Mouse (Mus musculus): ENCODE results near the gene Nkiras2.
"Not testable (repeated sequence)": the region's sequence is repeated elsewhere in the genome, so short reads cannot be mapped to it uniquely, and the experiment has no call there.

The Nkiras2 gene

GRCm38 (mm10) chr11:100628862-100629352, 9.9 kb downstream of the Nkiras2 start:
- DNase-seq (ENCODE audit: inconsistent ontology term): no peak

- no peak for DNase-seq (ENCODE audit: inconsistent ontology term)
Measured at GRCm38 (mm10) chr11:100634530-100634929, 15.5 kb downstream of the Nkiras2 start.

- peak; percentile 56 for DNase-seq (ENCODE audit: inconsistent ontology term)
Measured at GRCm38 (mm10) chr11:100640159-100640906, 21.3 kb downstream of the Nkiras2 start.

- DNase-seq (ENCODE audit: inconsistent ontology term): no peak
Measured at GRCm38 (mm10) chr11:100643612-100644575, 24.9 kb downstream of the Nkiras2 start.

GRCm38 (mm10) chr11:100646265-100646664, 27.2 kb downstream of the Nkiras2 start:
- DNase-seq (ENCODE audit: inconsistent ontology term): peak; percentile 19

GRCm38 (mm10) chr11:100648405-100648804, 29.4 kb downstream of the Nkiras2 start:
- no peak for DNase-seq (ENCODE audit: inconsistent ontology term)

- no peak for DNase-seq (ENCODE audit: inconsistent ontology term)
Measured at GRCm38 (mm10) chr11:100651205-100651604, 32.2 kb downstream of the Nkiras2 start.

GRCm38 (mm10) chr11:100651748-100652147, 32.7 kb downstream of the Nkiras2 start:
- no peak for DNase-seq (ENCODE audit: inconsistent ontology term)

GRCm38 (mm10) chr11:100655589-100655988, 36.5 kb downstream of the Nkiras2 start:
- not testable (repeated sequence) for DNase-seq (ENCODE audit: inconsistent ontology term)

- DNase-seq (ENCODE audit: inconsistent ontology term): peak; percentile 59
Measured at GRCm38 (mm10) chr11:100656458-100656857, 37.4 kb downstream of the Nkiras2 start.

- DNase-seq (ENCODE audit: inconsistent ontology term): no peak
Measured at GRCm38 (mm10) chr11:100659806-100660205, 40.8 kb downstream of the Nkiras2 start.

GRCm38 (mm10) chr11:100671049-100671448, 52.0 kb downstream of the Nkiras2 start:
- no peak for DNase-seq (ENCODE audit: inconsistent ontology term)

- no peak for DNase-seq (ENCODE audit: inconsistent ontology term)
Measured at GRCm38 (mm10) chr11:100671956-100672355, 52.9 kb downstream of the Nkiras2 start.

GRCm38 (mm10) chr11:100673169-100673568, 54.1 kb downstream of the Nkiras2 start:
- DNase-seq (ENCODE audit: inconsistent ontology term): peak; percentile 61
